Mouse (Mus musculus): ENCODE data around the gene Camk1g.

GRCm38 (mm10) chr1:193368055-193368454 is 2.0 kb downstream of the Camk1g start:
- TF ChIP-seq TAL1 (IDR thresholded peaks at IDR 0.05; ENCODE audit: low read length) = no peak
- TF ChIP-seq GATA1 (IDR thresholded peaks at IDR 0.05; ENCODE audit: low read length) = no peak

Measured in erythroblast, embryonic 14.5 days (primary cell).